Mouse (Mus musculus) thymus, postnatal 36 days (tissue): ENCODE results near the gene Tfeb.

ENCODE experiments used
- DNase-seq, 2 experiments: peaks; one replicate each; pipeline ENCODE4 v3.0.0; 2022; ENCODE audit warnings: mixed read lengths in 2 of 2

Tfeb gene

GRCm38 (mm10) chr17:47788996-47789395 lies 52.2 kb downstream of the Tfeb start:
- DNase-seq = no peak

GRCm38 (mm10) chr17:47792098-47792863 lies 55.5 kb downstream of the Tfeb start:
- DNase-seq = peak; percentile 59 to 63

GRCm38 (mm10) chr17:47793377-47793776 lies 56.5 kb downstream of the Tfeb start:
- DNase-seq = peak; percentile 80 to 81

- DNase-seq = peak; percentile 53 to 63
These were observed 58.6 kb downstream of the Tfeb start for GRCm38 (mm10) chr17:47795446-47795845.

DNA sequence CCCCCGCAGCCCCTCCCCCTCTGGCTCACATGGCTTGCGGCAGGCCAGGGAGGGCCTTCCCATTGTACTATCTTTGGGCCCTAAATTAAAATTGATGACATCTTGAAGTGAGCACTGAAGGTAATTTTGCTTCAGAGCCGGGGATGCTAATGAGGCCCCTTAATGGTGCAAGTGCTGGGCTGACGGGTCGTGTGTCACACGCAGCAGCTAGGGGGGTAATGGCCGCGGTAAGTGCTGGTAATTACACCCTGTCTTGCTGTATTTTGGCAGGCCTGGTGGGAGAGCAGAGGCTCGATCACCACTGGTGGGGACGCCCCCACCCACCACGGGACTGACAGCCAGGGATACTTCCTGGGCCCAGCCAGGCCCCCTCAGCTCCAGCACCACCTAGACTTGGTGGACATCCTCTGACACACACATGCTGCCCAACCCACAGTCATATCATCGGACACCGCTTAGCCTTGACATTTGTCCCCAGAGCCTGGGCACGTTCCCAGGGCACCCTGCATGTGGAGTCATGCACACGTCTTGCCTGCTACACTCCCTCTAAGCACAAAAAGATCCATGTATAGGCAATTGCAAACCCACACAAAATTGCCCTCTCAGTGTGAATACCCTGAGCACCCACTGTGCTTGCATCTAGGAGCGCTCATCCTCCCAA lies 59.5 kb downstream of the Tfeb start:
- DNase-seq = no peak

DNA sequence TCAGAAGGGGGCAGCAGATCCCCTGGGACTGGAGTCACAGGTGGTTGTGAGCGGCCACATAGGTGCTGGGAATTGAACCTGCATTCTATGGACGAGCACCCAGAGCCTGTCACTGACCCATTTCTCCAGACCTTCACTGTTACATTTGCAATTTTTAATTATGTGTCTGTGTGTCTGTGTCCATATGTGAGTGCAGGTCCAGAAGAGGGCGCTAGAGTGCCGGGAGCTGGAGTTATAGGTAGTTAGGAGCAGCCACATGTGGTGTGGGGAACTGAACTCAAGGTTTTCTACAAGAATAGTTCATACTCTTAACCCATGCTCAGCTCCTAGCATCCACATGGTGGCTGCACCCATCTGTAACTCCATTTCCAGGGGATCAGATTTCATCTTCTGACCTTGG lies 60.1 kb downstream of the Tfeb start:
- DNase-seq = no peak

DNA sequence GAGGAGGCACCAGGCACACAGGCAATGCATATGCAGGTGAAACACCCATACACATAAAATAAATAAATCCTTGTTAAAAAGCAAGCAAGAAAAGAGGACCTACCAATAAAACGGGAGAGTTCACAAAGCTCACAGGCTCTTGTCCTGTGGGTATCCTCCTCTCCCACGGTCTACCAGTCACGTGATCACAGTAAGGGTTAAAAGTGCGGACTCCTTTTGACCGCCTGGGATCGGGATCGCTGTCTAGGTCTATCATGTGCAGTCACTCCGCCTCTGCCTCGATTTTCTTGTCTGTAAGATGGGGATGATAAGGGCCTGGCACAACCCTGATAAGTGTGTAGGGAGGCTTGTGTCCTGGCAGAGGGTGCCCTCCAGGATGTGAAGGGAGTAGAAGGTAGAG lies 60.6 kb downstream of the Tfeb start:
- DNase-seq = no peak

GRCm38 (mm10) chr17:47802806-47803205 lies 66.0 kb downstream of the Tfeb start:
- no peak for DNase-seq

GRCm38 (mm10) chr17:47803662-47804061 lies 66.8 kb downstream of the Tfeb start:
- no peak for DNase-seq

DNA sequence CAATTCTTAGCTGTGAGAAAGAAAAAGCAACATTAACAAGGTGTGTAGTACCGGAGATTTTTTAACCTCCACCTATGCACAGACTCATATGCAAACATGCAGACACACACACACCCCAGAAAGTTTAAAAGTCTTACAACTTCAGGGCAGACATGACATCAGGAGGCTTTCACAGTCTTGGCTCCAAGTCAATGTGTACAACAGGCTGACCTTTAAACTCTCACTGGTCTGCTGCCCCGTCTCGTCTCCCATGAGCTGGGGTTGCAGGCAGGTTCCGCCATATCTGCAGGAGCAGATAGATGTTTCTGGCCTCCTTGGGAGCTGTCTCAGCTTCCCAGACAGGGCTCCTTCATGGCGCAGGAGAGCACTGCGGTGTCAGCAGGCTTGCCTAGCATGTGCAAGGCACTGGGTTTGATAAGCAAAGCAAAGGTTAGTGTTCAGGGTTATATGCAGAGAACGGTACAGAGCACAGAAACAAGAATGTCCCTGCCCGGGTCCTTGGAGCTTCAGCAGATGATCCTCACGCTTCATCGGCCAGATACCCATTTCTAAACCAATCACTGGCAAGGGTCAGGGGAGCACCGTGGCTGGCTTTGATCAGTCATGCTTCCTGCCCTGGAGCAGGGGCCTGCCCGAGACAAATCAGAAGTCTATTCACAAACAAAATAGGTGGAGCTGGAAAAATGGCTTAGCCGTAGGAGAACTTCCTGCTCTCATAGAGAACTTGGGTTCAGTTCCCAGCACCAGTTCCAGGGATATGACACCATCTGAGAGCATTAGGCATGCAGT lies 68.4 kb downstream of the Tfeb start:
- DNase-seq = no peak

- no peak for DNase-seq
These were observed 69.4 kb downstream of the Tfeb start for GRCm38 (mm10) chr17:47806230-47806629.

DNA sequence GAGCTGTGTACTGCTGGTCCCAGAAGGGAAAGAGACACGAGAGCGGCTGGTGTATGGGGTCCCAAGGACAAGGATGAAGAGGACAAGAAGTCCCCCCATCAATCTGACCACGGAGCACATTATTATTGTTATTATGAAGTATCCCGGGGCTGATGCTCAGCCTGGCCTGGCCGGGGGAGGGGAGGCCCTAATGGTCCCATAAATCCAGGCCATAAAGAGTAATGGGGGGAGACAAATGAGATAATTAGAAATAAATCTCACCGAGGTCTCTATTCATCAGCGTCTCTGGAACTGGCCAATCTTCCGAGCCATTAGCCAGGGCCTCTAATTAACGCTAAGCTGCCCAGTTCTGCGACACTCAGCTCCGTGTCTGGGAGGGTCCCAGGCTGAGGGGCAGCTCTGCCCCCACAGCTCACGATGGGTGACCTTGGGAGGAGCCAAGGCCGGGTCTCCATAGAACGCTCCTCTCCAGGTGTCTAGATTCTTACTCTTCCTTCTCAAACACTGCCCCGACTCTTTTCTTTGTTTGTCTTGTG lies 74.5 kb downstream of the Tfeb start:
- no peak for DNase-seq

- DNase-seq = no peak
These were observed 75.4 kb downstream of the Tfeb start for GRCm38 (mm10) chr17:47812200-47812599.

DNA sequence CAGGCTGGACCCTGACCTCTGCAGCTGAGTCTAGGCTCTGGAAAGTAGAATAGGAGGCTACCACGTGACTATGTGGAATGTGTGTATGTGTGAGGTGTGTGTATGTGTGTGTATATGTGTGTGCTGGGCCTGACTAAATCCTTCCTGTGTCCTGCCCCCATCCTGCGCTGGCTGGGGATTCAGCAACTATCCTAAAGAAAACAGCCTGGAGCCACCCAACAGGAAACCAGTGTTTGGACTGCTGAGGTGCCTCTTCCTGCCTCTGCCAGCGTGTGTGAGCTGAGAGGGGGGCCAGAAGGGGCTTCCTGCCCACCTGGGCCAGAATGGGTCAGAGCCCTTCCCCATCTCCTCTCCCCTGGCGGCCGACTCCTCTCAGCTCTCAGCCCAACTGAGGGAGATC lies 76.8 kb downstream of the Tfeb start:
- peak; percentile 27 to 58 for DNase-seq

GRCm38 (mm10) chr17:47814496-47814895 lies 77.7 kb downstream of the Tfeb start:
- DNase-seq = no peak

GRCm38 (mm10) chr17:47815446-47815845 lies 78.6 kb downstream of the Tfeb start:
- DNase-seq = no peak

- no peak for DNase-seq
These were observed 81.4 kb downstream of the Tfeb start for GRCm38 (mm10) chr17:47818038-47818725.

GRCm38 (mm10) chr17:47821339-47821738 lies 84.5 kb downstream of the Tfeb start:
- no peak for DNase-seq

GRCm38 (mm10) chr17:47831161-47831560 lies 94.3 kb downstream of the Tfeb start:
- no peak for DNase-seq

GRCm38 (mm10) chr17:47831772-47832171 lies 94.9 kb downstream of the Tfeb start:
- no peak for DNase-seq

GRCm38 (mm10) chr17:47832501-47833028 lies 95.7 kb downstream of the Tfeb start:
- no peak for DNase-seq

DNA sequence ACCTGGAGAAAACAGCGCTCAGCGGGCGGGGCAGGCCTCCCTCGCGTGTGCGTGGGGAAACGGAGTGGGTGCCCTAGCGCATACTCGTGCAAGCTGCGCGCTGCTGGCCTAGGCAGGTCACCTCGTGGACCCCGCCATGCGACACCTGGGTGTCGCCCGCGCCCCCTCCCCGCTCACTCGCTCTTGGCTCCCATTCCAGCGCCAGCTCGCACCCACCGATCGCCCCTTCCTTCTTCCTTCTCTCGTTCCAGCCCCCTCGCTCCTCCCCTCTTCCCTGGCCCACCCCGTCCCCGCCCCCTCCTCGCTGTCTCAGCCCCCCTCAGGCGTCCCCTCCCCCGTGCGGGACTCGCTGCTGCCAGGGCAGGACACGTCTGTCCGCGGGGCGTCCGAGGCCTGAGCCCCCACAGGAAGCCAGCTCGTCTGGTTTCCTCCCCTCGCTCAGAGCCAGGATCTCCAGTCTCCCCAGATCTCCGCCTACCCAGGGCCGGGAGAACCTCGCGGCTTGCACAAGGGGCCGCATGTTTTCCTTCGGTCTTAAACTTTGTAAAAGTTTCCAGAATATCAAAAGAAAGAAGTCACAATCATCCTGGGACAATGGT lies 96.3 kb downstream of the Tfeb start:
- DNase-seq = peak; percentile 20 to 37
